Mouse (Mus musculus): ENCODE measurements around the gene Ginm1. TPM values are rescaled to one million over a fixed set of nuclear protein-coding genes. Genes with fewer than 3 reads are reported as not detected.

Ginm1 gene
- polyA plus RNA-seq, 1 experiment: 20.2 TPM

GRCm38 (mm10) chr10:7838036-7838435 is 45.4 kb upstream of the Ginm1 start:
- TF ChIP-seq CTCF (IDR thresholded peaks at IDR 0.05; ENCODE audit: borderline replicate concordance, control insufficient read depth, extremely low read depth, insufficient read depth, low read length, poor library complexity) (no peak), POLR2A (IDR thresholded peaks at IDR 0.05; ENCODE audit: control insufficient read depth, extremely low read depth, insufficient read depth, low read length, poor library complexity) (no peak)
- Histone ChIP-seq H3K36me3 (ENCODE audit: control insufficient read depth, insufficient read depth, low read length) (no peaks in the 10 kb centered on the region), H3K4me1 (replicated peaks; ENCODE audit: control insufficient read depth, insufficient read depth, low read length) (peaks cover 46% of the 10 kb centered on the region), H3K27ac (ENCODE audit: control insufficient read depth, insufficient read depth, low read length) (no peak overlapping the region), H3K27me3 (ENCODE audit: control insufficient read depth, insufficient read depth, low read length) (no peaks in the 10 kb centered on the region), H3K4me3 (ENCODE audit: control insufficient read depth, insufficient read depth, low read length) (no peak overlapping the region)
- WGBS: 94% methylated on average over 8 of the region's 8 CpGs
- DNase-seq: no peak

DNA sequence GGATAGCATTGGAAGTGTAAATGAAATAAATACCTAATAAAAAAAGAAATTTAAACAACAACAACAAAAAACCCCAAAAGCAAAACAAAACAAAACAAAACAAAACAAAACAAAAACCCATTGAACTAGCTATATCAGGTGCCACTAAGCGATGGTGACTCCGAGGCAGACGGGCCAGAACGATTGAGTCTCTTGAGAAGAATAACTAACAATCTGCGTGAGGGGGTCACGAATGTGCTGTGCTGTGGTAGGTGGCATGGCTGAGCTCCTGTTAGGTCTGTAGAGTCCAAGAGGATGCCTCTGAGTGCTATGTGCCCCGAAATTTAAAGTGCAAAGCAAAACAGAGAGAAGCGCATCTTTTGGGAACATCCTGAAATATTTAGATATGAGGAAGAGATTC is 44.8 kb upstream of the Ginm1 start:
- Histone ChIP-seq H3K4me3 (ENCODE audit: control insufficient read depth, insufficient read depth, low read length) (no peak overlapping the region), H3K36me3 (ENCODE audit: control insufficient read depth, insufficient read depth, low read length) (no peaks in the 10 kb centered on the region), H3K27me3 (ENCODE audit: control insufficient read depth, insufficient read depth, low read length) (no peaks in the 10 kb centered on the region), H3K27ac (ENCODE audit: control insufficient read depth, insufficient read depth, low read length) (no peak overlapping the region), H3K4me1 (replicated peaks; ENCODE audit: control insufficient read depth, insufficient read depth, low read length) (peaks cover 50% of the 10 kb centered on the region)
- 94% methylated on average over 8 of the region's 8 CpGs for WGBS
- TF ChIP-seq POLR2A (IDR thresholded peaks at IDR 0.05; ENCODE audit: control insufficient read depth, extremely low read depth, insufficient read depth, low read length, poor library complexity) (no peak), CTCF (IDR thresholded peaks at IDR 0.05; ENCODE audit: borderline replicate concordance, control insufficient read depth, extremely low read depth, insufficient read depth, low read length, poor library complexity) (no peak)
- DNase-seq: no peak

DNA sequence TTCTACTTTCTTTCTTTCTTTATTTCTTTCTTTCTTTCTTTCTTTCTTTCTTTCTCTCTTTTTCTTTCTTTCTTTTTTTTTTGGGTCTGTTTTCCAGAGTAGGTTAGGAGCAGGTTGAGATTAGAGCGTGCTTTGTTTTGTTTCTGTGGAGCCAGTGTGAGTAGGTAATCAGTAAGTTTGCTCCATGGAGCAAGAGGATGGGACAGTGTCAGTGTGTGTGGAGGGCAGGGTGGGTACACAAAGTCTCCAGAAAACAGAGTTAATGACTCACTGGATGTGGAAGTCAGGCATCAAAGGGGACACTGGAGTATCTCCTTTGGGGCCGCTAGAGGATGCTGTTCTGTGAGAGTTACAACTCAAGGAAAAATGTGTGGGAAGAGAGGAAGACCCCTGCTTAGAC is 44.3 kb upstream of the Ginm1 start:
- Histone ChIP-seq H3K27me3 (ENCODE audit: control insufficient read depth, insufficient read depth, low read length) (no peaks in the 10 kb centered on the region), H3K4me1 (replicated peaks; ENCODE audit: control insufficient read depth, insufficient read depth, low read length) (peaks cover 51% of the 10 kb centered on the region), H3K4me3 (ENCODE audit: control insufficient read depth, insufficient read depth, low read length) (no peak overlapping the region), H3K36me3 (ENCODE audit: control insufficient read depth, insufficient read depth, low read length) (no peaks in the 10 kb centered on the region), H3K27ac (ENCODE audit: control insufficient read depth, insufficient read depth, low read length) (no peak overlapping the region)
- no peak for DNase-seq
- no peak for TF ChIP-seq POLR2A (IDR thresholded peaks at IDR 0.05; ENCODE audit: control insufficient read depth, extremely low read depth, insufficient read depth, low read length, poor library complexity)
- WGBS: 94% methylated on average over 2 of the region's 2 CpGs

DNA sequence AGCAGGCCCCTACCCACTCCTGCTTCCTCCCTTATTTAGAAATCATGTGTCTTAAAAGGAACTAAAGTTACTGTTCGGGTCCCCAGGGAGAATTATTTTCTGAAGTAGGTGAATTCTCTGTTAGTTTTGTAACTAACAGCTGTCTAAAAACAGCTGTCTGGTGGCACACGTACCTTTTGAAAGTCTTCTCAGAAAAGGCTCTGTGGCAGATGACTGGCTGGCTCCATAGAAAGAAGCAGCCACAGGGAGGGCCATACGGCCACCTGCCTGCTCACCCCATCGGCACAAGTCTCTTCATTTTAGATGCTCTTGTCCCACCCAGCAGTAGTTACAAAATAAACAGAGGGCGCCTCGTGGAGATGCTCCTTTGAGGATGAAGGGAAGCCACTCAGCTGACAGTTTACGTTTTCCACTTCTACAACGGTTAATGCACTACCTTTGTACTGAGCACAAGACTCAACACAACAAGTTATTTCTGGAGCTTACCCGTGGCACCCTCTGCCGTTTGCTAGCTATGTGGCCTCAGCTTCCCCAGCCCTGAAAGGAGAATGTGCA is 42.1 kb upstream of the Ginm1 start:
- H3K27me3 ChIP-seq (ENCODE audit: control insufficient read depth, insufficient read depth, low read length): no peaks in the 10 kb centered on the region
- H3K36me3 ChIP-seq (ENCODE audit: control insufficient read depth, insufficient read depth, low read length): no peaks in the 10 kb centered on the region
- H3K27ac ChIP-seq (ENCODE audit: control insufficient read depth, insufficient read depth, low read length): peak overlapping the region; percentile 77
- peak; percentile 45 for DNase-seq
- 26% methylated on average over 10 of the region's 10 CpGs for WGBS
- TF ChIP-seq CTCF (IDR thresholded peaks at IDR 0.05; ENCODE audit: borderline replicate concordance, control insufficient read depth, extremely low read depth, insufficient read depth, low read length, poor library complexity) (no peak), POLR2A (IDR thresholded peaks at IDR 0.05; ENCODE audit: control insufficient read depth, extremely low read depth, insufficient read depth, low read length, poor library complexity) (no peak)
- peaks cover 44% of the 10 kb centered on the region for H3K4me1 ChIP-seq (replicated peaks; ENCODE audit: control insufficient read depth, insufficient read depth, low read length)
- no peak overlapping the region for H3K4me3 ChIP-seq (ENCODE audit: control insufficient read depth, insufficient read depth, low read length)

GRCm38 (mm10) chr10:7833377-7834165 is 40.9 kb upstream of the Ginm1 start:
- TF ChIP-seq POLR2A (IDR thresholded peaks at IDR 0.05; ENCODE audit: control insufficient read depth, extremely low read depth, insufficient read depth, low read length, poor library complexity) (no peak), CTCF (IDR thresholded peaks at IDR 0.05; ENCODE audit: borderline replicate concordance, control insufficient read depth, extremely low read depth, insufficient read depth, low read length, poor library complexity) (0 out of 2 replicates have a peak, but pooled peaks have one; percentile 19)
- Histone ChIP-seq H3K27me3 (ENCODE audit: control insufficient read depth, insufficient read depth, low read length) (no peaks in the 10 kb centered on the region), H3K4me1 (replicated peaks; ENCODE audit: control insufficient read depth, insufficient read depth, low read length) (peaks cover 35% of the 10 kb centered on the region), H3K4me3 (ENCODE audit: control insufficient read depth, insufficient read depth, low read length) (peak overlapping the region; percentile 4; the same call in 1 of the 2 replicates), H3K36me3 (ENCODE audit: control insufficient read depth, insufficient read depth, low read length) (no peaks in the 10 kb centered on the region), H3K27ac (ENCODE audit: control insufficient read depth, insufficient read depth, low read length) (peak overlapping the region; percentile 77)
- WGBS: 64% methylated on average over 9 of the region's 9 CpGs
- peak; percentile 34 for DNase-seq

- DNase-seq: peak; percentile 74
- Histone ChIP-seq H3K4me1 (replicated peaks; ENCODE audit: control insufficient read depth, insufficient read depth, low read length) (peaks cover 33% of the 10 kb centered on the region), H3K36me3 (ENCODE audit: control insufficient read depth, insufficient read depth, low read length) (no peaks in the 10 kb centered on the region), H3K27me3 (ENCODE audit: control insufficient read depth, insufficient read depth, low read length) (no peaks in the 10 kb centered on the region), H3K4me3 (ENCODE audit: control insufficient read depth, insufficient read depth, low read length) (peak within 1 kb of the TSS; percentile 60), H3K27ac (ENCODE audit: control insufficient read depth, insufficient read depth, low read length) (peak within 1 kb of the TSS; percentile 92)
- TF ChIP-seq POLR2A (IDR thresholded peaks at IDR 0.05; ENCODE audit: control insufficient read depth, extremely low read depth, insufficient read depth, low read length, poor library complexity): peak; percentile 48; the same call in 1 of the 2 replicates
- no peak for TF ChIP-seq CTCF (IDR thresholded peaks at IDR 0.05; ENCODE audit: borderline replicate concordance, control insufficient read depth, extremely low read depth, insufficient read depth, low read length, poor library complexity)
- WGBS: 2% methylated on average over 15 of the region's 15 CpGs
These were observed 39.6 kb upstream of the Ginm1 start, which contains the start of gene Zc3h12d for GRCm38 (mm10) chr10:7832171-7832676. Gene Zc3h12d (plus strand): TSS chr10:7832470.

All from thymus, adult 2 months (tissue).